Comparison of ENCODE assay signal across 10 mouse cellular contexts in the genomic region with DNA sequence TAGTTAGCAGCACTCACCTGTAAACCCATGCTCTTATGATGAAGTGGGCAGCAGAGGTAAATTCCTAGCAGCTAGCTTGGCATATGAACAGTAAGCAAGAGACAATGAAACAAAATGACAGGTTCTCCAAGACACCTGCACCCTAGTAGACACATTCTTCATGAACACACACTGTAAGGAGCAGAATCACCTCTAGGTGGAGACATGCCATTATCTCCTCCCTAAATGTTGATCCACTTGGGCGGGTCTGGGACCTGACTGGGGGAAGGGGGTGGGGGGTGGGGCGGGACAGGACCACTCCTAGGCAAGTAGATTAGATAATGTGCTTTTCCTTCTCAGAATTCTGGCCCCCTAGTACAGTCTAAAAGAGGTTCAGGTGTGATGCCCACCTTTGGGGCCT. TPM values are rescaled to one million over a fixed set of nuclear protein-coding genes. Genes with fewer than 3 reads are reported as not detected.
DNase-seq lines count a peak whose midpoint lies in the region; ATAC-seq lines count a peak whose summit lies in the region.
"Had no signal": no experiment of that assay in that cellular context is flagged by ENCODE, and none has a peak within 500 bp of the region (broad histone marks: within the 10 kb centered on the region; RNA-seq: fewer than 3 reads in every experiment).

No protein-coding gene starts in this region.

- no peak overlapping the region for H3K27ac ChIP-seq in kidney, embryonic 15.5 days
- H3K27ac ChIP-seq: midbrain, embryonic 12.5 days had no signal

- no peaks in the 10 kb centered on the region for H3K27me3 ChIP-seq in kidney, embryonic 15.5 days
- H3K27me3 ChIP-seq: midbrain, embryonic 12.5 days had no signal

- peaks cover 5% of the 10 kb centered on the region for H3K4me1 ChIP-seq in kidney, embryonic 15.5 days
- H3K4me1 ChIP-seq: midbrain, embryonic 12.5 days had no signal

- H3K9ac ChIP-seq in kidney, embryonic 15.5 days = no peak overlapping the region
- H3K9ac ChIP-seq: midbrain, embryonic 12.5 days had no signal

- WGBS in kidney, embryonic 15.5 days = 6% methylated on average over 2 of the region's 2 CpGs

- H3K4me2 ChIP-seq in kidney, embryonic 15.5 days = no peak overlapping the region
- H3K4me2 ChIP-seq: midbrain, embryonic 12.5 days had no signal

- H3K9me3 ChIP-seq in kidney, embryonic 15.5 days (replicated peaks) = no peaks in the 10 kb centered on the region
- H3K9me3 ChIP-seq: midbrain, embryonic 12.5 days had no signal

- ATAC-seq in kidney, embryonic 15.5 days (replicated peaks; ENCODE audit: low FRiP score) = peak; percentile 64; the same call in 1 of the 2 replicates

- no peaks in the 10 kb centered on the region for H3K36me3 ChIP-seq in kidney, embryonic 15.5 days
- H3K36me3 ChIP-seq: midbrain, embryonic 12.5 days had no signal

- DNase-seq in cerebellum, postnatal 10 days = peak; percentile 64 to 75
- DNase-seq in cerebellum, adult 11-12 months = no peak
- DNase-seq in 3T3-L1 (ENCODE audit: low read depth, low spot score) (peak; percentile 70), adipocyte (ENCODE audit: low spot score) (peak; percentile 48)
- peak; percentile 20 to 28 for DNase-seq in natural killer cell, adult 2 months (ENCODE audit: low spot score in 2 of 2)
- no peak for DNase-seq in spleen, adult 18-20 months
- DNase-seq in left cerebral cortex, adult 8-10 months (ENCODE audit: low spot score in 2 of 2) = no peak

- H3K4me3 ChIP-seq in kidney, embryonic 15.5 days (replicated peaks) = no peak overlapping the region
- H3K4me3 ChIP-seq: midbrain, embryonic 12.5 days had no signal

RNA-seq across cellular contexts. Expression of gene Fdps, which starts 13.8 kb away (rescaled TPM):
- 188 and 215 TPM in 2 replicates for polyA plus RNA-seq in kidney, embryonic 15.5 days (2015; fragmentation: Nextera tagmentation; extraction: Ambion mirVana)
- 100 to 1,000 TPM in 2 of 4 experiments, 10 to 100 TPM in 2; 84.4 to 129 (median 100) TPM for total RNA-seq in left cerebral cortex, adult 8-10 months (2022)

RNA-seq across cellular contexts. Expression of gene Gm43738, which starts 14.6 kb away (rescaled TPM):
- polyA plus RNA-seq in kidney, embryonic 15.5 days (2015; fragmentation: Nextera tagmentation; extraction: Ambion mirVana) = not detected in 2 replicates
- under 1 TPM in 1 of 4 experiments, not detected in 3; 0.21 TPM for total RNA-seq in left cerebral cortex, adult 8-10 months (2022)
- polyA plus RNA-seq: heart, embryonic 14.5 days; midbrain, embryonic 12.5 days had no signal

RNA-seq across cellular contexts. Expression of gene Pklr, which starts 20.4 kb away (rescaled TPM):
- polyA plus RNA-seq in kidney, embryonic 15.5 days (2015; fragmentation: Nextera tagmentation; extraction: Ambion mirVana) = 2.3 and 5.5 TPM in 2 replicates
- total RNA-seq in left cerebral cortex, adult 8-10 months (2022) = not detected
- polyA plus RNA-seq: heart, embryonic 14.5 days had no signal

RNA-seq across cellular contexts. Expression of gene Rusc1, which starts 22.4 kb away (rescaled TPM):
- 19.3 and 19.7 TPM in 2 replicates for polyA plus RNA-seq in kidney, embryonic 15.5 days (2015; fragmentation: Nextera tagmentation; extraction: Ambion mirVana)
- total RNA-seq in left cerebral cortex, adult 8-10 months (2022) = 100 to 1,000 TPM; 170 to 198 (median 187) TPM

RNA-seq across cellular contexts. Expression of gene Hcn3, which starts 44.5 kb away (rescaled TPM):
- 1.6 and 3.1 TPM in 2 replicates for polyA plus RNA-seq in kidney, embryonic 15.5 days (2015; fragmentation: Nextera tagmentation; extraction: Ambion mirVana)
- 10 to 100 TPM; 12.3 to 18.2 (median 17.0) TPM for total RNA-seq in left cerebral cortex, adult 8-10 months (2022)

Comparison
In these comparisons a context has a peak if more than half of its experiments do, and no peak if none do; other contexts are left out.
1. DNase-seq: peak in cerebellum, postnatal 10 days (2 of 2), 3T3-L1 (single experiment), adipocyte (single experiment) and natural killer cell, adult 2 months (2 of 2); none in cerebellum, adult 11-12 months (single experiment), spleen, adult 18-20 months (0 of 2) and left cerebral cortex, adult 8-10 months (0 of 2).